Mouse (Mus musculus) liver, embryonic 14.5 days (tissue): ENCODE measurements around the gene Pola1.

ENCODE experiments used
- CTCF ChIP-seq: IDR thresholded peaks from 2 replicates; pipeline ENCODE4 v1.5.1; 2016; ENCODE audit warnings: antibody characterized with exemption, low read depth, control low read depth
- EP300 ChIP-seq: IDR thresholded peaks from 2 replicates; pipeline ENCODE4 v1.6.1; 2016; ENCODE audit warnings: antibody characterized with exemption, low read depth

- TF ChIP-seq EP300 (no peak), CTCF (no peak)
Observed at GRCm38 (mm10) chrX:93289076-93289475, 342.9 kb downstream of the Pola1 start.
